Mouse (Mus musculus) spleen, adult 2 months (tissue): ENCODE results near the gene Rtf2. TPM values are rescaled to one million over a fixed set of nuclear protein-coding genes. Genes with fewer than 3 reads are reported as not detected.

ENCODE experiments used
- DNase-seq, 2 experiments: peaks; one replicate each; pipeline versions ENCODE4 v3.0.0 to v3.0.0-alpha.2; 2012 to 2021; ENCODE audit warnings: low spot score in 2 of 2, low read depth in 1 of 2
- H3K27ac ChIP-seq: fragments of 200-500 bp; 2 replicates; pipeline ENCODE4 v1.5.1; 2012; ENCODE audit warnings: low read length, inconsistent platforms; ENCODE audit not compliant: insufficient read depth
- H3K27me3 ChIP-seq: fragments of 200-500 bp; 2 replicates; pipeline ENCODE4 v1.6.1; 2012; ENCODE audit warnings: mild to moderate bottlenecking, moderate library complexity, low read length, inconsistent platforms; ENCODE audit not compliant: control insufficient read depth, insufficient read depth
- H3K36me3 ChIP-seq: fragments of 200-500 bp; 2 replicates; pipeline ENCODE4 v1.6.1; 2012; ENCODE audit warnings: mild to moderate bottlenecking, low read length, inconsistent platforms; ENCODE audit not compliant: control insufficient read depth, insufficient read depth
- H3K4me1 ChIP-seq: fragments of 200-500 bp; 2 replicates; pipeline ENCODE4 v1.6.1; 2011; ENCODE audit warnings: inconsistent platforms; ENCODE audit not compliant: control insufficient read depth, insufficient read depth, insufficient read length
- H3K4me3 ChIP-seq: fragments of 200-500 bp; 2 replicates; pipeline ENCODE4 v1.5.1; 2011; ENCODE audit warnings: mild to moderate bottlenecking, inconsistent platforms; ENCODE audit not compliant: insufficient read depth, insufficient read length; ENCODE audit errors: extremely low read depth
- CTCF ChIP-seq: fragments of 200-500 bp; IDR thresholded peaks from 2 replicates; pipeline ENCODE4 v1.5.1; 2011; ENCODE audit warnings: mild to moderate bottlenecking, inconsistent platforms; ENCODE audit not compliant: insufficient read depth, insufficient read length, insufficient replicate concordance; ENCODE audit errors: extremely low read depth
- POLR2A ChIP-seq: fragments of 200-500 bp; IDR thresholded peaks from 2 replicates; pipeline ENCODE4 v1.6.1; 2011; ENCODE audit warnings: low read depth, low read length, inconsistent platforms
- WGBS: fragments of 180-500 bp; shearing (Covaris S2); methylation state at CpG from one replicate; pipeline ENCODE4 v1.1.7; 2018; 5-methylcytosine and 5-hydroxymethylcytosine counted together
- polyA plus RNA-seq: library from polyadenylated mRNA; depleted of rRNA; stranded (reverse); fragments of >200 nt; gene quantifications from 2 replicates; pipeline ENCODE4 v1.2.3, GENCODE M21; 2012

Gene Rtf2
- polyA plus RNA-seq, 1 experiment: 30.9 TPM

GRCm38 (mm10) chr2:172412454-172412853, 27.9 kb upstream of the Rtf2 start:
- H3K27ac ChIP-seq: no peak overlapping the region
- H3K4me1 ChIP-seq: peaks cover 9% of the 10 kb centered on the region
- peak overlapping the region; percentile 53 for H3K4me3 ChIP-seq
- 6% methylated on average over 9 of the region's 9 CpGs for WGBS
- no peak for DNase-seq
- H3K36me3 ChIP-seq: no peaks in the 10 kb centered on the region
- H3K27me3 ChIP-seq: no peaks in the 10 kb centered on the region
- no peak for TF ChIP-seq POLR2A
- TF ChIP-seq CTCF: no peak

- no peak overlapping the region for H3K4me3 ChIP-seq
- H3K27me3 ChIP-seq: no peaks in the 10 kb centered on the region
- 42% methylated on average over 4 of the region's 4 CpGs for WGBS
- no peak for TF ChIP-seq CTCF
- no peak overlapping the region for H3K27ac ChIP-seq
- DNase-seq: no peak
- no peaks in the 10 kb centered on the region for H3K36me3 ChIP-seq
- H3K4me1 ChIP-seq: peaks cover 6% of the 10 kb centered on the region
Observed at GRCm38 (mm10) chr2:172413273-172413672, 27.1 kb upstream of the Rtf2 start.

GRCm38 (mm10) chr2:172413894-172414293, 26.5 kb upstream of the Rtf2 start:
- H3K4me3 ChIP-seq: no peak overlapping the region
- peaks cover 6% of the 10 kb centered on the region for H3K4me1 ChIP-seq
- no peak for DNase-seq
- no peaks in the 10 kb centered on the region for H3K27me3 ChIP-seq
- TF ChIP-seq POLR2A (no peak), CTCF (no peak)
- H3K27ac ChIP-seq: no peak overlapping the region
- 69% methylated on average over 5 of the region's 5 CpGs for whole genome bisulfite sequencing
- no peaks in the 10 kb centered on the region for H3K36me3 ChIP-seq

GRCm38 (mm10) chr2:172416218-172416617, 24.1 kb upstream of the Rtf2 start:
- Histone ChIP-seq H3K36me3 (no peaks in the 10 kb centered on the region), H3K4me1 (peaks cover 6% of the 10 kb centered on the region), H3K27ac (no peak overlapping the region), H3K4me3 (no peak overlapping the region), H3K27me3 (no peaks in the 10 kb centered on the region)
- 69% methylated on average over 12 of the region's 12 CpGs for WGBS
- no peak for DNase-seq
- TF ChIP-seq CTCF (no peak), POLR2A (no peak)

DNA sequence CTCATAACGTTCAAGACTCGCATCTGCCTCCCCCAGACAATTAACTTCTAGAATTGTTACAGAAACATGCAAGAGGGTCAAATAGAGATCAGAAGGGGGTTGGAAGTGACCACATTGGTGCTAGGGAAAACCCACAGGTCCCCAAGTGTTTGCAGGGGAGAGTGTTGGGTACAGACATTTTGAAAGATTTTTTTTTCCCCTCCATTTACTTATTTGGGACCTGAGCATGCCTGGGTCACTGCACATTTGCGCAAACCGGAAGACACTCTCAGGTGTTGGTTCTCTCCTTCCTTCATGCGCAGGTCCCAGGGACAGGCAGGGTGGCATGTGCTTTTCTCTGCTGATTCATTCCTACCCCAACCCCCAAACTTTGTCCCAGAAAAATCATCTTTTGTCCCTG, 23.5 kb upstream of the Rtf2 start:
- H3K36me3 ChIP-seq: no peaks in the 10 kb centered on the region
- no peak overlapping the region for H3K27ac ChIP-seq
- no peaks in the 10 kb centered on the region for H3K27me3 ChIP-seq
- DNase-seq: no peak
- no peak for TF ChIP-seq CTCF
- TF ChIP-seq POLR2A: no peak
- peaks cover 6% of the 10 kb centered on the region for H3K4me1 ChIP-seq
- 90% methylated on average over 5 of the region's 5 CpGs for WGBS
- no peak overlapping the region for H3K4me3 ChIP-seq

DNA sequence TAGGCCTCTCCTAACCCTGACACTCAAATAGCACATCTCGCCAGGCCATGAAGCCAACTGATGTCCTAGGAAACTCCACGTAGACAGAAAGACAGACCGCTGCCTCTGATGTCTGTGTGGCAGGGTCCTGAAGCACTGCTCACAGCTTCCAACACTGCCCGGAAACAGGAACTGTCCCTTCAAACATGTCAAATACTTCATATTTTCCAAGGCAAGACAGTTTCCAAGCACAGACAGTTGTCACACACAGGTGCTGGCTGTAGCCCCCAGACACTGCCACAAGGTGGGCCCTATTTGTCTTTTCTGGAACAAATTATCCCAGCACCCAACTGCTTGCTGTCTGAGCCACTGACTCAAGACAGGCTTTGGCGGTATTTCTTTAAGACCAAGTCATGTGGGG, 22.1 kb upstream of the Rtf2 start:
- Histone ChIP-seq H3K36me3 (no peaks in the 10 kb centered on the region), H3K27me3 (no peaks in the 10 kb centered on the region), H3K4me1 (peaks cover 1% of the 10 kb centered on the region; the same call in 1 of the 2 replicates), H3K27ac (no peak overlapping the region), H3K4me3 (no peak overlapping the region)
- 90% methylated on average over 5 of the region's 5 CpGs for WGBS
- TF ChIP-seq POLR2A: no peak
- no peak for TF ChIP-seq CTCF
- no peak for DNase-seq

DNA sequence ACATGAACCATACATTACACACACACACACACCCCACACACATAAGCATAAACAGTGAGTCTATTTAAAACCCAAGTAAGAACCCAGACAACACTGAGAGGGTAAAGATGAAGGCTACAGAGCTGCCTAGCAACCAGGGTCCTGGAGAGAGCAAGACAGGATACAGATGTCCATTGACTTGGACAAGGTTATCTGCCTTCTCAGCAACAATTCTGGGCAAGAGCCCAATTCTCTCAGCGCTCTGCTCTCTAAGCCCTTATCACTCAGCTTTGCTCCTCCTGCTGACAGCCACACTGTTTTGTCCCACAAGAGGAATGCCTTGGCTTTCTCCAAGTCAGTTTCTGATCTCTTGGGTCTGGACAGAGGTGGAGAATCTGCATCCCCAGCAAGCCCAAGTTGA, 9.7 kb upstream of the Rtf2 start:
- Histone ChIP-seq H3K4me3 (no peak overlapping the region), H3K36me3 (no peaks in the 10 kb centered on the region), H3K4me1 (peaks cover 10% of the 10 kb centered on the region; the same call in 1 of the 2 replicates), H3K27ac (no peak overlapping the region), H3K27me3 (no peaks in the 10 kb centered on the region)
- 43% methylated on average over 1 of the region's 1 CpGs for WGBS
- TF ChIP-seq CTCF (no peak), POLR2A (no peak)
- no peak for DNase-seq
